Mouse (Mus musculus) large intestine, adult 2 months (tissue): ENCODE results near the gene Bank1. TPM values are rescaled to one million over a fixed set of nuclear protein-coding genes. Genes with fewer than 3 reads are reported as not detected.

Source experiments
- DNase-seq: peaks from one replicate; pipeline ENCODE4 v3.0.0-alpha.2; 2012; ENCODE audit warnings: low read depth, low spot score
- WGBS: fragments of 180-500 bp; shearing (Covaris S2); methylation state at CpG from one replicate; pipeline ENCODE4 v1.1.7; 2018; 5-methylcytosine and 5-hydroxymethylcytosine counted together
- polyA plus RNA-seq: library from polyadenylated mRNA; depleted of rRNA; stranded (reverse); fragments of >200 nt; gene quantifications from 2 replicates; pipeline ENCODE4 v1.2.3, GENCODE M21; 2012

The Bank1 gene
- polyA plus RNA-seq, 1 experiment, result 2.1 TPM

GRCm38 (mm10) chr3:136257761-136258160 is 68.1 kb downstream of the Bank1 start:
- WGBS, result 65% methylated on average over 3 of the region's 3 CpGs
- DNase-seq, result no peak

DNA sequence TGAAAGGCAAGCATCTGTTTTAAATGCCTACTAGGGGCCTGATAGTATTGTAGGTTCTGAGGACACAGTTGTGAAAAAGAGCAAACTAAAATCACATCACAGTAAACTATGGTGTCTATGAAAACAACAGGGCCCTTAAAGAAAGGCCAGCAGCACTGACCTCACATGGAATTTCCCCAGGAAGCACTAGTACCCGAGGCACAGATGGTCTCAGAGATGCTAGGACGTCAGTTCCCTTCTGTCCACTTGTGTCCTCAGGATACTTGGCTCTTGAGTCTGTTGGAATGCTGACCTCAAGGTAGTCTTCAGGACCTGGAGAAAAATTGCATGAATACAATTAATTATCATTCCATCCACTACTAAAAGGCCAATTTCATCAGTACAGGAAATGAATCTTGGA is 71.2 kb downstream of the Bank1 start:
- 49% methylated on average over 2 of the region's 2 CpGs for WGBS
- DNase-seq, result no peak

DNA sequence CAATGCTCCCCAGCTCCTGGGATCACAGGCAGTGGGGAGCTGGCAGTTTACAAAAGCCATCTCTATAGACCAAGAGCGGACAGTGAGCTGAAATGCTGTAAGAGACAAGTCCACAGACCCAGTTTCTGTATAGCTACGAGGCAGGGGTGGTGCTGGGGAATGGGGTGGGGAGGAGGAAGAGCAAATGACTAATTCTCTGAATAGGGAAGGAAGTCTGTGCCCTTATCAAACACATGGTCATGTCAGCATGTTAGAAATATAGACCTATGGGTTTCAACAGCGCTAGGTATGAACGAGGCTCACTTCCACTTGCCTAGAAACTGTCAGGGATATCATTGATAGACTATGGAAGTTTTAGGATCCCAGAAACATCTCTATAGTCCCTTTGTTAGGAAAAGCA is 73.0 kb downstream of the Bank1 start:
- 69% methylated on average over 4 of the region's 4 CpGs for WGBS

GRCm38 (mm10) chr3:136251578-136251977 is 74.3 kb downstream of the Bank1 start:
- DNase-seq, result no peak
- 87% methylated on average over 4 of the region's 4 CpGs for WGBS

More for the DNA sequence above, 73.0 kb downstream of the Bank1 start:
- DNase-seq, result no peak

DNA sequence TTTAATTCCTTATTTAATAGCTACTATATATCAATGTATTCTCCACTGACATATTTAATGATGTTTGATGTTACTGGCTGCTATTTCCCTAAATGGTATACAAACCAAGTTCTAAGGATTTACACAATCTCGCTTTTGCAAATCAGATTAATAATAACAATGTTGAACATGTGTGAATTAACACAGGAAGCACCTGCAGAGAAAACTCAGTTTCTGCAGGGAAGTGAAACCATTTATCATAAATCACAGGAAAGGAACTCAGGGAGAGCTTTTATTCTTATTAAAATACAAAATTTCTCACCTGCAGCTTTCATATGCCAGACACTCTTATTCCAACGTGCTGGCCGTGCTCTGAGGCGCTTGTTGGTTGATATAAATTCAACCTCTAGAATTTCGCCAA is 78.5 kb downstream of the Bank1 start:
- DNase-seq, result no peak
- WGBS, result 68% methylated on average over 5 of the region's 5 CpGs

- 84% methylated on average over 2 of the region's 2 CpGs for WGBS
- no peak for DNase-seq
Measured at GRCm38 (mm10) chr3:136244931-136245330, 80.9 kb downstream of the Bank1 start.

GRCm38 (mm10) chr3:136238790-136239189 is 87.1 kb downstream of the Bank1 start:
- no peak for DNase-seq
- WGBS, result 74% methylated on average over 3 of the region's 3 CpGs

- WGBS, result 62% methylated on average over 2 of the region's 2 CpGs
- no peak for DNase-seq
Measured at GRCm38 (mm10) chr3:136233507-136233906, 92.4 kb downstream of the Bank1 start.

- no peak for DNase-seq
Measured at GRCm38 (mm10) chr3:136230602-136231151, 95.2 kb downstream of the Bank1 start.

GRCm38 (mm10) chr3:136189661-136190228 is 136.1 kb downstream of the Bank1 start:
- DNase-seq, result no peak
- WGBS, result 93% methylated on average over 1 of the region's 1 CpGs

More at GRCm38 (mm10) chr3:136230602-136231151, 95.2 kb downstream of the Bank1 start:
- 83% methylated on average over 3 of the region's 3 CpGs for WGBS

DNA sequence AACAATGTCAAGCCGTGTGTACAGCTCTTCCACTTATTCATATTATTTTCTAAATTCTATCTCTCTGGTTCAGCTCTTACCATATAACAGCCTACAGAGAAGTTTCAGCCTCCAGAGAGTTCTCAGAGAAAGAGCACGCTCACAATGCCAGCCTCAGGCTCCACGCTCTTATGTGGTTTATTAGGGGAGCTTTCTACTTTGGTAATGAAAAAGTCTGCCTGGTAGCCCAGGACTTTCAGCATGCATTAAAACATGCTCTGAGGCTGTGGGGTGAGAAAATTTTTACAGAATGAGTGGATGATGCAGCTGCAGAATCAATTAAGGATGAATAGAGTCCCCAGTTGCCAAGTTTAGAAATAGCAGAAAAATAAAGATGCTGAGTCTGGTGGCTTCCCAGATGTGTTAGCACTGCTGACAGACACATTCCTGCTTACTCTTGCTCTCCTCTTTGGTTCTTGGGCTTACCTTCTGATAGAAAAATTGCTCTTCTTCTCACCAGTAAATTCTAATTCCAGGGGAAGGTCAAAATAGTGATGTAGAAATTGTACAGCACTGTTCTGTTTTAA is 139.2 kb downstream of the Bank1 start:
- no peak for DNase-seq
- 87% methylated on average over 3 of the region's 3 CpGs for WGBS

DNA sequence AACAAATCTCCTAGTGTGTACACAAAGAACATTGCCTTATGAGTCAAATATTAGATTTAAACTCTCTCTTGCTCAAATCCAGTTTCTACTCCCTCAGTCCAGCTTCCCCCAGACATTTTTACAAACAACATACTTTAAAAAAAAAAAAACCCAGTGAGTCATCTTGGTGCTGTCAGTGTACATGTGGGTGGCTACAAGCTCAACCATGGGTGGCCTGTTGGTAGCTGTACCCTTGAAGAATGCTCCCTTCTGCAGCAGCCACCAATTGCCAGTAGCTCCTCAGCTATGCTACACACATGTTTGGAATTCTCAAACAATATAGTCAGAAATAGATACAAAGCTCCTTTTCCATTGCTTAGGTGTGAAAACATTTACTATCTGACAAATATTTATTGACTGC is 154.2 kb downstream of the Bank1 start:
- no peak for DNase-seq

DNA sequence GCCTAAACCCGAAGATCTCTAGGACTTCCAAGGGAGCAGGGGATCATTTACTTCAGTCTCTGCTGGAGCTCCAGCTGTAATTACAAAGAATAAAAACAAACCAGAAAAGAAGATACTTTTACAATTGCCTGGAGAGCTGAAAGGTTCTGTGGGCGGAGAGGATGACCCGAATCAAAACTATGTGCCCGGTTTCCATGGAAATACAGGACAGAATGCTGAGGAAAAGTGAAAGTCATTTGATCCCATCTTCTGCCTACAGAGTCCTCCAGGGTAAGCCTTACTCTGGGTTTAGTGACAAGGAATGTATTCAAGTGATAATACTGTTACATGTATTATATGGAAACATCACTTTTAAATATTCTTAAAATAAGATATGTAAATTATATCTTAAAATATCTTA is 157.8 kb downstream of the Bank1 start:
- 70% methylated on average over 4 of the region's 4 CpGs for WGBS
- no peak for DNase-seq

DNA sequence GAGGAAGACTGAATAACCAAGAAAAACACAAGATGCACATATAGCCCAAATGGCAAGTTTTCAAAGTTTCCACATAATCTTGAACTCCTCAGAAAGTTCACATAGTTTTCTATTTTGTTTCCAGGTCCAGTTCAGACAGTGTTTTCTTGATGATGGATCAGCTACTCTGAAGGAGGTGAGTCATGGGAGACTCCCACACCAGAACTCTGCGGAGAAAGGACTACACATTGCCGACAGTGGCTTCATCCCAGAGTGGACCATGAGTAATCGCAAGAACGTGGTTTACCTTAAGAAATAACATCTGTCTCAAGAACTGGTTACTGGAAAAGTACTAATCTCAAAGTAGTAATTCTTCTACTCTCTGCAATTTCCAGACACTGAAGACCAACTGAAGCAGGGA is 159.2 kb downstream of the Bank1 start:
- DNase-seq, result no peak
- WGBS, result 69% methylated on average over 4 of the region's 4 CpGs

GRCm38 (mm10) chr3:136166033-136166361 is 159.9 kb downstream of the Bank1 start:
- 58% methylated on average over 2 of the region's 2 CpGs for WGBS
- no peak for DNase-seq

DNA sequence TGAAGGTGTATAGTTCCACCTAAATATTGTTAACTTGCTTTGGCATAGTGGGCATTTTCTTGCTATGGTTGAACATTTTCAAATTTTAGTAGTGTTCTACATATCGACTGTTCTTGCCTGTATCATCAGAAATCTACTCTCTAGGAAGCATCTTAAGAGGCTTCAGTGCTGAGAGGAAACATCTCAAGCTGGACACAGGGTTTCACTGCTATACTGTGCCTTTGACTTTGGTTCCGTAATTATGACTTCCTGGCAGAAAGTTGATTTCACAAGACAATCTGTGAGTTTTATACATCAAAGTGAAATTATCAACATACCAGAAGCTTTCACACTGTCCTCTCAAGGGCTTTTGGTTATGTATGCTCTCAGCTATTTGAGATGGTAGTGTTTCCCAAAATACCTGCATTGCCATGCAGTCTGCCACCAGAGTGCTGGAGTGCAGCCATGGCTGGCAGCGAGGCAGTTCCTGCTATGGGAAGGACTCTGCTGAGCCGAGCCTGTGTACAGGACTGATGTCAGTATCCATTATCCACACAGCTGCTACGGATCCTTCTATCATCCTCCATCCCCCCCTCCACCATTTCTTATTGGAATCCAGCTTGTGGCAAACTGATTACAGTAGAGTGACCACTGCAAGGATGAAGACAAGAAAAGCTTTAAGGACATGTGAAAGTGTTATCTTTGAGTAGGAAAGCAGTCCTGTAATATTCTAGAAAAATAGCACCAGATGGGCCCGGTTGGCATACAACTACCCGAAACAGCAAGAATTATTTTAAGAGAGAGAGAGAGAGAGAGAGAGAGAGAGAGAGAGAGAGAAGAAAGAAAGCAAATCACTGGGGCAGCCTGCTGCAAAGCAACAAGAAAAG is 160.5 kb downstream of the Bank1 start:
- whole genome bisulfite sequencing, result 75% methylated on average over 7 of the region's 7 CpGs
- no peak for DNase-seq

- no peak for DNase-seq
- 87% methylated on average over 2 of the region's 2 CpGs for WGBS
Measured at GRCm38 (mm10) chr3:136158059-136158458, 167.8 kb downstream of the Bank1 start.

DNA sequence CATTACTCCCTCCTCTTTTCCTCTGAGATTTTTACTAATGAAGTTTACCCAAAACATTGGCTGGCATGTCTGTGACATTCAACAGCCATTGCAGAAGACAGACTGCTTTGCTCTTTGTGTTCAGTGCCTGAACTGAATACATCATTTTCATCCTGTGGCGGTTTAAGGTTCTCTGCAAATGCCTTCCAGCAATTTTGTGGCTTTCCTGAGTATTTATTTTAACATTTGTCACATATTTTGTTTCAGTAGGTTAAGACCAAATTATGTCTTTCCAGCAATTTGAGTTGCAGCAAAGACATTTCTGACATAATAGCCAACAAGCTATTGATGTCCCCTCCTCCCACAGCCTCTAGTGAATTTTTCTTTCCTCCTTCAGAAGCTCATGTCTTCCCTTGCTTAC is 170.3 kb downstream of the Bank1 start:
- DNase-seq, result no peak
- WGBS, result 69% methylated on average over 1 of the region's 1 CpGs

GRCm38 (mm10) chr3:136150886-136151285 is 175.0 kb downstream of the Bank1 start:
- WGBS, result 63% methylated on average over 3 of the region's 3 CpGs
- DNase-seq, result no peak

DNA sequence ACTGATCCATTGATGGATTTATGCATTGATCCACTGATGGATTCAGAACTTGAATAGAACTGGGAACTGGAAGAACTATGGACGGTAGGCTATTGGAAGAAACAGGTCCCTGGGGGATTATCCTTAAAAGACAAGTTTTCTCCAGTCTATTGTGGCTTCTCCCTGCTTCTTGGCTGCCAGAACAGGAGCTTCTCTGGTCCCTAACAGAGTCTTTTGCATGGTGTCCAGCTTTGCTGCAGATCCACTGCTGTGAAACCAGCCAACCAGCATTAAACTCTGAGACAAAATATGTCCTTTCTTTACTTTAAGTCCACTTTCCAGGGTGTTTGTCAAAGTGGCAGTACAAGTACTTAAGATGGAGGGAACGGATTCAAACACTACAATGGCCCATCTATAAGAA is 178.7 kb downstream of the Bank1 start:
- WGBS, result 87% methylated on average over 2 of the region's 2 CpGs
- no peak for DNase-seq

- no peak for DNase-seq
- WGBS, result 54% methylated on average over 3 of the region's 3 CpGs
Measured at GRCm38 (mm10) chr3:136132013-136132412, 193.9 kb downstream of the Bank1 start.
